Mouse (Mus musculus): ENCODE results near the gene Gm28038. TPM values are rescaled to one million over a fixed set of nuclear protein-coding genes. Genes with fewer than 3 reads are reported as not detected.

Gm28038 gene
- polyA plus RNA-seq, 1 experiment from 2014 or later: not detected

DNA sequence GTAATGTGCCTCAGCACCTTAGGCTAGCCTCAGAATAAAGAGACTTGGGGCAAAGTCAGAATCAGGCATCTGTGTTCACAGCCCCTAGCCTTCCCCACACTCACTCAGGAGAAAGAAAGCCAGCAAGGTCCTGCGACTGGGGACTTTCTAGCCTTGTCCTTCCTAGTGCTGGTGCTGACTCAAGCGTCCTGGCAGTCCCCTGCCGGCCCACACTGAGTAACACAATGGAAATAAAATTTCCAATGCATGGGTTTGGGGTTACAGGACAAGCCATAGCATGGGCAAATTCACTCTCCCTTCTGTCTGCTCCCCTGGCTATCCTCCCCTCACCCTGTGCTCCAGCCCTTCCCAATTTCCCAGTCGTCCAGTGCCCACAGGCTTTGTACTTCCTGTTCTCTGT, 12.5 kb upstream of the Gm28038 start:
- Histone ChIP-seq H3K4me3 (replicated peaks) (no peak overlapping the region), H3K9ac (replicated peaks) (no peak overlapping the region), H3K27ac (replicated peaks) (no peak overlapping the region), H3K9me3 (replicated peaks) (no peaks in the 10 kb centered on the region), H3K27me3 (replicated peaks) (no peaks in the 10 kb centered on the region), H3K36me3 (peaks cover 25% of the 10 kb centered on the region), H3K4me2 (no peak overlapping the region), H3K4me1 (peaks cover 40% of the 10 kb centered on the region)
- whole genome bisulfite sequencing: 52% methylated on average over 4 of the region's 4 CpGs
- ATAC-seq (ENCODE audit: low FRiP score): no peak

DNA sequence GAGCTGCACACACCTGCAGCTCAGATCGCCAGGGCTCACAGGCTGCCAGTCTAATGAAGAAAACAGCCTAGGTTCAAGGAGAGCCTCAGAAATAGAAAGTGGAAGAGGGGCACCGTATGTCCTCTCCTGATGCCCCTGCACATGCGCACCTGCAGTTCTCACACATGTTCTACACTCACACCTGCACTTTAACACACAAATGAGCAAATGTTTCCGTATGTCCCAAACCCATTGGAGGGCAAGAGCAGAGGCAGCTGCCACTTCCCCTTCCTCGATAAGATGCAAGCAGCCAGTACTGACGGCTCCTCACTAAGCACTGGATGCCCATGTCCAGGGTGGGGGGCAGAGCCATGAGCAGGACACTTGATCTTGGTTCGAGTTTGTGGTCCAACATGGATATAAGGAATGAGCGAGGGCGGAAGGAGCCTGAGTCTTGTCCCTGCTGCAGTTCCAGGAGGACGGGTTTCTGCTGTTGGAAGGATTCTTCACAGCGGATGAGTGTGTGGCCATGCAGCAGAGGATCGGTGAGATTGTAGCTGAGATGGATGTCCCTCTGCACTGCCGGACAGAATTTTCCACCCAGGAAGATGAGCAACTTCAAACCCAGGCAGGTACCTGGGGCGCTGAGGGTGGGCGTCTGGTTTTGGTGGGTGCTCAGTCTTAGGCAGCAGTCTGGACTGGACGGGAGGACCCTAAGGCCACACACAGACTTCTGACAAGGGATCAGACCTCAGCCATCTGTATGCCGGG, 11.4 kb upstream of the Gm28038 start:
- Histone ChIP-seq H3K27me3 (replicated peaks) (no peaks in the 10 kb centered on the region), H3K36me3 (peaks cover 15% of the 10 kb centered on the region), H3K9me3 (replicated peaks) (no peaks in the 10 kb centered on the region), H3K4me3 (replicated peaks) (no peak overlapping the region), H3K27ac (replicated peaks) (peak overlapping the region; percentile 33), H3K9ac (replicated peaks) (no peak overlapping the region), H3K4me1 (peaks cover 31% of the 10 kb centered on the region), H3K4me2 (no peak overlapping the region)
- ATAC-seq (ENCODE audit: low FRiP score): no peak
- 91% methylated on average over 17 of the region's 17 CpGs for WGBS

- Histone ChIP-seq H3K4me3 (replicated peaks) (no peak overlapping the region), H3K27me3 (replicated peaks) (no peaks in the 10 kb centered on the region), H3K36me3 (peaks cover 8% of the 10 kb centered on the region; the same call in 1 of the 2 replicates), H3K27ac (replicated peaks) (peak overlapping the region; percentile 33; the same call in 1 of the 2 replicates), H3K9ac (replicated peaks) (no peak overlapping the region), H3K4me2 (no peak overlapping the region), H3K4me1 (peaks cover 25% of the 10 kb centered on the region), H3K9me3 (replicated peaks) (no peaks in the 10 kb centered on the region)
- peak; percentile 73 for ATAC-seq (ENCODE audit: low FRiP score)
- 53% methylated on average over 1 of the region's 1 CpGs for WGBS
Measured at GRCm38 (mm10) chr2:30270134-30270533, 10.7 kb upstream of the Gm28038 start.

DNA sequence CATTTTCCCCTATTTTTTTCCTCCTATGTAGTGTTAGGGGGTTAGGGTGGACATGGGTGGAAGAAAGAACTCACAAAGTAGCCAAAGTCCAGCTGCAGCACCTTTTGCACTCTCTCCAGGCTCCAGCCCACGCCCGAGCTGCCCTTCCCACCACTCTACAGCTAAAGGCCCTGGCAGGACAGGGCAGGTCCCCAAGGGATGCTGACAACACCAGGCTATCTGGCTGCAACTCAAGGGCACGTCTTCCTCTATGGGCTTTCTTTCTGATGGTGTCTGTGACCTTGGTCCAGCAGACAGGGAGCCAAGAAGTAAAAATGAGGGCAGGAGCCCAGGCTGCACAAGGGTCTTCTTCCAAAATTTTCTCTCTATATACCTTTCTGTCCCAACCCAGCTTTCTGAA, 808 bp downstream of the Gm28038 start:
- Histone ChIP-seq H3K27ac (replicated peaks) (no peak overlapping the region), H3K36me3 (peaks cover 18% of the 10 kb centered on the region), H3K4me3 (replicated peaks) (no peak overlapping the region), H3K9me3 (replicated peaks) (no peaks in the 10 kb centered on the region), H3K9ac (replicated peaks) (no peak overlapping the region), H3K4me1 (peaks cover 10% of the 10 kb centered on the region), H3K27me3 (replicated peaks) (no peaks in the 10 kb centered on the region), H3K4me2 (no peak overlapping the region)
- no peak for ATAC-seq (ENCODE audit: low FRiP score)
- 83% methylated on average over 3 of the region's 3 CpGs for WGBS

DNA sequence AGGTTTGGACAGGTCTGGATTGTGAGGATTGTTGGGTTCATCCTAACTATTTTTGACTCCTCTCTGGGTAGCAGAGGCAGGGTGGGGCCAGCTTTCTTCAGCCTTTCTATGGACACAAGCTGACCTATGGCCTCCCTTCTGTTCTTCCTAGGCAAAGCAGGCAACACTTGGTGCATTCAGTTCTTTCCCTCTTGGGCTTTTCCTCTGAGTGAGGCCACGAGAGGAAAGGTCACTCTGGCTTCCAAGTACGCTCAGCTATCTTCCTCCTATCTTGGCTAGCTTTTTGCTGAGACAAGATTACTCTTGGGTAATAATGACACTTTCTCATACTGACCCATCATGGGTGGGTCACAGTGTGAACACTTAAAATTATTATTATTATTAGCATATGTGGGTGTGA, 2.4 kb downstream of the Gm28038 start:
- 95% methylated on average over 2 of the region's 2 CpGs for WGBS
- no peak for ATAC-seq (ENCODE audit: low FRiP score)

DNA sequence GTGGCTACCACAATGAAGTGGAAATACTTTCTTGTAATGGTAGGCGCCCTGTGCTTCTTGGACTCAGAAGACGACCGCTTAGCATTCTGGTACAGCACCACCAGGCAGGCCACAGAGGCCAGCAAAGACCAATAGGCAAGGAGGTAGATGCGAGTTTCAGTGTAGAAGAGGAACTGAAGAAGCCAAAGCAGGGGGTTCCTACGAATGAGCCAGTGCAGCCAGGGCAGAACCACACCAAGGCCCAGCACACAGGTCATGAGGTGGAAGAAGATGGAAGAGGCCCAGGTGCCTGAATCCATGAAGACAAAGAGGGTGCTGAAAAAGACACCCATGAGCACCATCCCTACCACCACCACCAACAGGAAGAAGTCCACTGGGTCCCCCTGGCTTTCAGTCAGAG, 4.2 kb downstream of the Gm28038 start:
- H3K27ac ChIP-seq (replicated peaks): no peak overlapping the region
- H3K36me3 ChIP-seq: peaks cover 12% of the 10 kb centered on the region
- peaks cover 25% of the 10 kb centered on the region for H3K4me1 ChIP-seq
- H3K27me3 ChIP-seq (replicated peaks): no peaks in the 10 kb centered on the region
- no peaks in the 10 kb centered on the region for H3K9me3 ChIP-seq (replicated peaks)
- peak overlapping the region; percentile 88 for H3K4me3 ChIP-seq (replicated peaks)
- 91% methylated on average over 5 of the region's 5 CpGs for WGBS
- peak overlapping the region; percentile 79; the same call in 1 of the 2 replicates for H3K9ac ChIP-seq (replicated peaks)
- ATAC-seq (ENCODE audit: low FRiP score): no peak
- H3K4me2 ChIP-seq: peak overlapping the region; percentile 96

More for the DNA sequence above, 2.4 kb downstream of the Gm28038 start:
- H3K4me2 ChIP-seq: no peak overlapping the region
- no peak overlapping the region for H3K4me3 ChIP-seq (replicated peaks)
- H3K4me1 ChIP-seq: peaks cover 23% of the 10 kb centered on the region
- peaks cover 18% of the 10 kb centered on the region for H3K36me3 ChIP-seq
- no peaks in the 10 kb centered on the region for H3K9me3 ChIP-seq (replicated peaks)
- no peak overlapping the region for H3K9ac ChIP-seq (replicated peaks)
- no peaks in the 10 kb centered on the region for H3K27me3 ChIP-seq (replicated peaks)
- H3K27ac ChIP-seq (replicated peaks): no peak overlapping the region

- H3K27me3 ChIP-seq (replicated peaks): no peaks in the 10 kb centered on the region
- WGBS: 16% methylated on average over 38 of the region's 38 CpGs
- H3K4me1 ChIP-seq: peaks cover 25% of the 10 kb centered on the region
- H3K9me3 ChIP-seq (replicated peaks): no peaks in the 10 kb centered on the region
- H3K4me3 ChIP-seq (replicated peaks): peak overlapping the region; percentile 88
- peak overlapping the region; percentile 57 for H3K27ac ChIP-seq (replicated peaks)
- peaks cover 11% of the 10 kb centered on the region for H3K36me3 ChIP-seq
- ATAC-seq (ENCODE audit: low FRiP score): peak; percentile 72
- peak overlapping the region; percentile 96 for H3K4me2 ChIP-seq
- H3K9ac ChIP-seq (replicated peaks): peak overlapping the region; percentile 79
Measured at GRCm38 (mm10) chr2:30285416-30286181, 4.8 kb downstream of the Gm28038 start.

DNA sequence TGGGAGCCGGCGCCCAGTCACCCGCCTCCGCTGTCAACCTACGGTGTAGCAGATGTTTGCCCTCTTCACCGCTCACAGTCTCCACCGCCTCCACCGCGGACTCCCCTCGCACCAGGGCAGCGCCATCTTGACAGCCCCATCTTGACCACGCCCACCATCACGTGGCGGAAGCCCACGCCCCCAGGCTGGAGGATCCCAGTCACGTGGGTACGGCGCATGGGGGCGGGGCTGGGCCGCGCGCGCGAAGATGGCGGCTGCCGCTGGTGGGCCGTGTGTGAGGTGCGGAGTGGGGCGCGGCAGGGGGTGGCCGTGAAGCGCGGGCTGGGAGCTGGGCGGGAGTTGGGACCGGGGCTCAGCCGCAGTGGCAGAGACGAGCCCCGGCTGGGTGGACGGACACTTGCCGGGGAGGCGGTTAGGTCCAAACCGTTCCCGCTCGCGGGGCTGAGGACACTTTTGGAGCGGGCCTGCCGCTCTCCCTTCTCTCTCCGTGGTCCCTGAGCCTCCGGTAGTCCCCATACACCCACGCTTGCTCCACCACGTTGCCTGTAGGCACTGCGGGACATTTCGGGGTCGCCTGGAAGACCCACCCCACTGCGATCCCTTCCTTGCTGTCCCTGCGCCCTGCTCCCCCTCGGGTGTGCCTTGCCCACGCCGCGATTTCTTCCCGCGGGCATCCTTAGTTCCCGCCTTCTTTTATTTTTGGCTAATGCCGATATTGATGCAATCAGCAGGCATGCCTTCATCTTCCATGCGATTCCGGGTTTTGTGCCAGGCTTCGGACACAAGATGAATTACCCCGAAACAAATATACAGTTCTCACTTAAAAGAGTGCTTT, 5.6 kb downstream of the Gm28038 start, which contains the start of the genes Dolk and Nup188:
Dolk (minus strand) TSS at position 143 of the 835 bp plus-strand sequence.
Nup188 (plus strand) TSS at position 206 of the 835 bp plus-strand sequence.
- Histone ChIP-seq H3K4me2 (peak within 1 kb of the TSS; percentile 96), H3K9ac (replicated peaks) (peak within 1 kb of the TSS; percentile 83), H3K36me3 (peaks cover 11% of the 10 kb centered on the region), H3K27me3 (replicated peaks) (no peaks in the 10 kb centered on the region), H3K4me1 (peaks cover 25% of the 10 kb centered on the region), H3K4me3 (replicated peaks) (peak within 1 kb of the TSS; percentile 88), H3K9me3 (replicated peaks) (no peaks in the 10 kb centered on the region), H3K27ac (replicated peaks) (peak within 1 kb of the TSS; percentile 74)
- WGBS: under 1% methylated on average over 55 of the region's 68 CpGs
- ATAC-seq (ENCODE audit: low FRiP score): peak; percentile 97

DNA sequence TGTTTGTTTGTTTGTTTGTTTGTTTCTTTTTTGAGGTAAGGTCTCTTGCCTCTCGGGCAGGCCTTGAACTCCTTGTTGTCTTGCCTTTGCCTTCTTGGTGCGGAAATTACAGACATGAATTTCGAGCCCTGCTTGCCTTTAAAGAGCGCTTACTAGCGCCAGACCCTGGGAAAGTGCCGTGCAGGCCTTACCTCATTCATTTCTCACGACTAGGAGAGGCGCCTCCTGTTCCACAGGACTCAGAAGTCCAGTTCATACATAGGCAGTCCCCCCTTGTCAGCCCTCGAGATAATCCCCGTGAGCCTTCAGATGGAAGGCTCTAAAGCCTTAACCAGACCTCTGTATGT, 6.2 kb downstream of the Gm28038 start:
- Histone ChIP-seq H3K9me3 (replicated peaks) (no peaks in the 10 kb centered on the region), H3K27me3 (replicated peaks) (no peaks in the 10 kb centered on the region), H3K9ac (replicated peaks) (peak overlapping the region; percentile 83), H3K4me1 (peaks cover 25% of the 10 kb centered on the region), H3K4me3 (replicated peaks) (peak overlapping the region; percentile 88), H3K36me3 (peaks cover 11% of the 10 kb centered on the region), H3K27ac (replicated peaks) (peak overlapping the region; percentile 74; the same call in 1 of the 2 replicates), H3K4me2 (peak overlapping the region; percentile 96)
- WGBS: under 1% methylated on average over 10 of the region's 10 CpGs
- no peak for ATAC-seq (ENCODE audit: low FRiP score)

DNA sequence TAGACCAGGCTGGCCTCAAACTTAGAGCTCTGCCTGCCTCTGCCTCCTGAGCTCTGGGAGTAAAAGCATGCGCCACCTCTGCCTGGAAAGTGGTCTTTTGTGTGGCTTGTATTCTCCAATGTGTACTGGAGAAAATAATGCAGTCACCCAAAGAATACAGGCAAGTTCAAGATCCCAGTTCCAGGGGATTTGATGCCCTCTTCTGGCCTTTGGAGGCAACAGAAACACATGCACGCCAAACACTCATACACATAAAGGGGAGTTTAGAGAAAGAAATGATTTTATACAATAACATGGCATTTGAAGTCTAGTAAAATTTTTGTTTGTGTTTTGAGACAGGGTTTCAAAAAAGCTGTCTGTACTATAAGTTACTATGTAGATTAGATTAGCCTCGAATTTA, 18.7 kb downstream of the Gm28038 start:
- H3K4me2 ChIP-seq: no peak overlapping the region
- H3K36me3 ChIP-seq: peaks cover 66% of the 10 kb centered on the region
- ATAC-seq (ENCODE audit: low FRiP score): no peak
- H3K27me3 ChIP-seq (replicated peaks): no peaks in the 10 kb centered on the region
- no peaks in the 10 kb centered on the region for H3K4me1 ChIP-seq
- H3K27ac ChIP-seq (replicated peaks): no peak overlapping the region
- H3K4me3 ChIP-seq (replicated peaks): no peak overlapping the region
- no peak overlapping the region for H3K9ac ChIP-seq (replicated peaks)
- no peaks in the 10 kb centered on the region for H3K9me3 ChIP-seq (replicated peaks)
- 83% methylated on average over 3 of the region's 3 CpGs for WGBS

- WGBS: 93% methylated on average over 5 of the region's 5 CpGs
- no peak for ATAC-seq (ENCODE audit: low FRiP score)
Measured at GRCm38 (mm10) chr2:30299966-30300365, 19.1 kb downstream of the Gm28038 start.

More at GRCm38 (mm10) chr2:30299966-30300365, 19.1 kb downstream of the Gm28038 start:
- H3K9ac ChIP-seq (replicated peaks): no peak overlapping the region
- peaks cover 70% of the 10 kb centered on the region for H3K36me3 ChIP-seq
- no peak overlapping the region for H3K4me3 ChIP-seq (replicated peaks)
- H3K27me3 ChIP-seq (replicated peaks): no peaks in the 10 kb centered on the region
- no peaks in the 10 kb centered on the region for H3K4me1 ChIP-seq
- no peaks in the 10 kb centered on the region for H3K9me3 ChIP-seq (replicated peaks)
- no peak overlapping the region for H3K4me2 ChIP-seq
- no peak overlapping the region for H3K27ac ChIP-seq (replicated peaks)
